Mouse (Mus musculus): ENCODE results near the gene Herc2. TPM values are rescaled to one million over a fixed set of nuclear protein-coding genes. Genes with fewer than 3 reads are reported as not detected.

The Herc2 gene
- total and polyA plus RNA-seq, 2 experiments from 2014 or later = 41.8 to 89.2 TPM

- 95% methylated on average over 7 of the region's 7 CpGs for WGBS
- no peak overlapping the region for H3K9ac ChIP-seq (replicated peaks; ENCODE audit: low read length)
- no peaks in the 10 kb centered on the region for H3K36me3 ChIP-seq (ENCODE audit: insufficient read depth, low read length)
- H3K4me1 ChIP-seq (ENCODE audit: insufficient read depth, low read length) = no peaks in the 10 kb centered on the region
- no peak overlapping the region for H3K4me2 ChIP-seq (ENCODE audit: low read depth, low read length)
- H3K27me3 ChIP-seq (ENCODE audit: insufficient read depth, low read length) = no peaks in the 10 kb centered on the region
- H3K27ac ChIP-seq = no peak overlapping the region
- no peak overlapping the region for H3K4me3 ChIP-seq (ENCODE audit: low read length)
- DNase-seq (ENCODE audit: low spot score) = no peak
- no peak for ATAC-seq
- H3K9me3 ChIP-seq (ENCODE audit: low read length) = no peaks in the 10 kb centered on the region
- no peak for TF ChIP-seq CTCF (IDR thresholded peaks at IDR 0.05; ENCODE audit: low read depth)
Measured at GRCm38 (mm10) chr7:56015837-56016236, 34.2 kb upstream of the Herc2 start.

GRCm38 (mm10) chr7:56017761-56018160, 32.2 kb upstream of the Herc2 start:
- peak overlapping the region; percentile 78; the same call in 1 of the 2 replicates for H3K4me2 ChIP-seq (ENCODE audit: low read depth, low read length)
- H3K27ac ChIP-seq = no peak overlapping the region
- H3K4me3 ChIP-seq (ENCODE audit: low read length) = no peak overlapping the region
- no peak overlapping the region for H3K9ac ChIP-seq (replicated peaks; ENCODE audit: low read length)
- DNase-seq (ENCODE audit: low spot score) (no peak), ATAC-seq (no peak)
- WGBS = 83% methylated on average over 3 of the region's 3 CpGs
- no peaks in the 10 kb centered on the region for H3K27me3 ChIP-seq (ENCODE audit: insufficient read depth, low read length)
- TF ChIP-seq CTCF (IDR thresholded peaks at IDR 0.05; ENCODE audit: low read depth) = no peak
- H3K4me1 ChIP-seq (ENCODE audit: insufficient read depth, low read length) = no peaks in the 10 kb centered on the region
- no peaks in the 10 kb centered on the region for H3K9me3 ChIP-seq (ENCODE audit: low read length)
- H3K36me3 ChIP-seq (ENCODE audit: insufficient read depth, low read length) = no peaks in the 10 kb centered on the region

GRCm38 (mm10) chr7:56018446-56018971, 31.5 kb upstream of the Herc2 start:
- Histone ChIP-seq H3K36me3 (ENCODE audit: insufficient read depth, low read length) (no peaks in the 10 kb centered on the region), H3K27ac (peak overlapping the region; percentile 81), H3K9ac (replicated peaks; ENCODE audit: low read length) (peak overlapping the region; percentile 79), H3K9me3 (ENCODE audit: low read length) (no peaks in the 10 kb centered on the region), H3K4me1 (ENCODE audit: insufficient read depth, low read length) (no peaks in the 10 kb centered on the region), H3K4me2 (ENCODE audit: low read depth, low read length) (peak overlapping the region; percentile 78), H3K4me3 (ENCODE audit: low read length) (peak overlapping the region; percentile 74), H3K27me3 (ENCODE audit: insufficient read depth, low read length) (no peaks in the 10 kb centered on the region)
- 44% methylated on average over 7 of the region's 7 CpGs for WGBS
- DNase-seq (ENCODE audit: low spot score) = no peak
- ATAC-seq = peak; percentile 9; the same call in 1 of the 2 replicates
- TF ChIP-seq CTCF (IDR thresholded peaks at IDR 0.05; ENCODE audit: low read depth) = no peak

GRCm38 (mm10) chr7:56018972-56019929, 30.7 kb upstream of the Herc2 start:
- H3K4me1 ChIP-seq (ENCODE audit: insufficient read depth, low read length) = no peaks in the 10 kb centered on the region
- ATAC-seq = peak; percentile 96
- H3K27me3 ChIP-seq (ENCODE audit: insufficient read depth, low read length) = no peaks in the 10 kb centered on the region
- H3K36me3 ChIP-seq (ENCODE audit: insufficient read depth, low read length) = no peaks in the 10 kb centered on the region
- peak overlapping the region; percentile 78 for H3K4me2 ChIP-seq (ENCODE audit: low read depth, low read length)
- DNase-seq (ENCODE audit: low spot score) = peak; percentile 87
- H3K9ac ChIP-seq (replicated peaks; ENCODE audit: low read length) = peak overlapping the region; percentile 79
- TF ChIP-seq CTCF (IDR thresholded peaks at IDR 0.05; ENCODE audit: low read depth) = no peak
- WGBS = under 1% methylated on average over 54 of the region's 71 CpGs
- H3K9me3 ChIP-seq (ENCODE audit: low read length) = no peaks in the 10 kb centered on the region
- peak overlapping the region; percentile 74 for H3K4me3 ChIP-seq (ENCODE audit: low read length)
- peak overlapping the region; percentile 81 for H3K27ac ChIP-seq

- TF ChIP-seq CTCF (IDR thresholded peaks at IDR 0.05; ENCODE audit: low read depth) = no peak
- H3K4me3 ChIP-seq (ENCODE audit: low read length) = peak within 1 kb of the TSS; percentile 74
- H3K36me3 ChIP-seq (ENCODE audit: insufficient read depth, low read length) = no peaks in the 10 kb centered on the region
- H3K4me1 ChIP-seq (ENCODE audit: insufficient read depth, low read length) = no peaks in the 10 kb centered on the region
- peak within 1 kb of the TSS; percentile 78 for H3K4me2 ChIP-seq (ENCODE audit: low read depth, low read length)
- H3K27me3 ChIP-seq (ENCODE audit: insufficient read depth, low read length) = no peaks in the 10 kb centered on the region
- WGBS = 36% methylated on average over 3 of the region's 3 CpGs
- no peaks in the 10 kb centered on the region for H3K9me3 ChIP-seq (ENCODE audit: low read length)
- peak within 1 kb of the TSS; percentile 79 for H3K9ac ChIP-seq (replicated peaks; ENCODE audit: low read length)
- no peak for DNase-seq (ENCODE audit: low spot score)
- no peak for ATAC-seq
- peak within 1 kb of the TSS; percentile 81 for H3K27ac ChIP-seq
Measured at GRCm38 (mm10) chr7:56019930-56020253, 30.1 kb upstream of the Herc2 start, which contains the start of gene Nipa1. Gene Nipa1 (minus strand): TSS chr7:56019954.

- TF ChIP-seq CTCF (IDR thresholded peaks at IDR 0.05; ENCODE audit: low read depth) = no peak
- no peak overlapping the region for H3K4me2 ChIP-seq (ENCODE audit: low read depth, low read length)
- DNase-seq (ENCODE audit: low spot score) (no peak), ATAC-seq (no peak)
- H3K27ac ChIP-seq = no peak overlapping the region
- H3K9ac ChIP-seq (replicated peaks; ENCODE audit: low read length) = no peak overlapping the region
- no peaks in the 10 kb centered on the region for H3K36me3 ChIP-seq (ENCODE audit: insufficient read depth, low read length)
- H3K4me3 ChIP-seq (ENCODE audit: low read length) = no peak overlapping the region
- no peaks in the 10 kb centered on the region for H3K4me1 ChIP-seq (ENCODE audit: insufficient read depth, low read length)
- no peaks in the 10 kb centered on the region for H3K9me3 ChIP-seq (ENCODE audit: low read length)
- no peaks in the 10 kb centered on the region for H3K27me3 ChIP-seq (ENCODE audit: insufficient read depth, low read length)
- WGBS = 89% methylated on average over 3 of the region's 3 CpGs
Measured at GRCm38 (mm10) chr7:56023586-56023985, 26.4 kb upstream of the Herc2 start.
